Mouse (Mus musculus) CH12.LX (cell line): ENCODE measurements at regions not wholly inside any gene's neighbourhood (a gene's known extent, or its start where the extent isn't known, plus 50 kb on each side); places are given as distances from the start of the nearest gene placed in this dataset.

Experiments used
- DNase-seq: peaks from one replicate; pipeline ENCODE4 v3.0.0-alpha.2; 2013; ENCODE audit errors: extremely low read depth
- H3K27ac ChIP-seq: 2 replicates; pipeline ENCODE4 v1.5.1; 2012; ENCODE audit warnings: low read depth, mild to moderate bottlenecking, control low read depth, moderate library complexity; ENCODE audit not compliant: insufficient read depth
- H3K27me3 ChIP-seq: replicated peaks from 2 replicates; pipeline ENCODE3; 2012; ENCODE audit warnings: inconsistent platforms
- H3K36me3 ChIP-seq, 2 experiments: replicated peaks in 1 of 2; 2 replicates each; pipeline versions ENCODE3 to v1.6.1; 2012; ENCODE audit warnings: inconsistent platforms in 1 of 2, low read length in 1 of 2, mild to moderate bottlenecking in 1 of 2, mixed read lengths in 1 of 2, moderate library complexity in 1 of 2; ENCODE audit not compliant: control insufficient read depth in 1 of 2, insufficient read depth in 1 of 2
- H3K4me1 ChIP-seq, 2 experiments: 2 replicates each; pipeline ENCODE4 v1.6.1; 2012; ENCODE audit warnings: inconsistent platforms in 1 of 2, moderate library complexity in 1 of 2; ENCODE audit not compliant: insufficient read depth in 2 of 2, control insufficient read depth in 1 of 2
- H3K4me2 ChIP-seq: 2 replicates; pipeline ENCODE4 v1.6.1; 2012; ENCODE audit warnings: low read depth, mild to moderate bottlenecking, control low read depth; ENCODE audit not compliant: poor library complexity, insufficient read depth, severe bottlenecking
- H3K4me3 ChIP-seq, 3 experiments: fragments of 150-350 bp in 1 of 3; sonication (generic) in 1 of 3; replicated peaks in 1 of 3; 2 replicates each; pipeline versions ENCODE3 to v1.5.1; 2011 to 2012; ENCODE audit warnings: low read depth in 2 of 3, low read length in 2 of 3, mild to moderate bottlenecking in 2 of 3, moderate library complexity in 2 of 3, control low read depth in 1 of 3, improper control_type of control experiment in 1 of 3, inconsistent platforms in 1 of 3, mixed read lengths in 1 of 3; ENCODE audit not compliant: poor library complexity in 1 of 3
- H3K79me2 ChIP-seq: replicated peaks from 2 replicates; pipeline ENCODE4 v1.6.1; 2012; ENCODE audit warnings: mild to moderate bottlenecking, moderate library complexity; ENCODE audit not compliant: control insufficient read depth, poor library complexity, insufficient read depth, severe bottlenecking; ENCODE audit errors: extremely low read depth
- H3K9ac ChIP-seq: 2 replicates; pipeline ENCODE4 v1.6.1; 2012; ENCODE audit warnings: low read depth, mild to moderate bottlenecking, control low read depth, moderate library complexity; ENCODE audit not compliant: insufficient read depth
- H3K9me3 ChIP-seq: replicated peaks from 2 replicates; pipeline ENCODE3; 2012; ENCODE audit warnings: low read length, inconsistent platforms, mixed read lengths
- CTCF ChIP-seq, 2 experiments: IDR thresholded peaks in 1 of 2; conservative IDR thresholded peaks in 1 of 2; 2 replicates each; pipeline ENCODE4 v1.5.1; 2011 to 2012; ENCODE audit warnings: low read depth in 2 of 2, low read length in 2 of 2, improper control_type of control experiment in 1 of 2, inconsistent platforms in 1 of 2, mild to moderate bottlenecking in 1 of 2, moderate library complexity in 1 of 2
- EP300 ChIP-seq: IDR thresholded peaks from 2 replicates; pipeline ENCODE4 v1.6.1; 2011; ENCODE audit warnings: low read length, improper control_type of control experiment
- GABPA ChIP-seq: IDR thresholded peaks from 2 replicates; pipeline ENCODE4 v1.6.1; 2012; ENCODE audit warnings: low read depth, low read length, improper control_type of control experiment, inconsistent platforms; ENCODE audit not compliant: insufficient replicate concordance
- IRF4 ChIP-seq: IDR thresholded peaks from 2 replicates; pipeline ENCODE4 v1.6.1; 2014; ENCODE audit warnings: low read depth, mild to moderate bottlenecking, inconsistent platforms, low read length, improper control_type of control experiment
- MAFK ChIP-seq: IDR thresholded peaks from 2 replicates; pipeline ENCODE4 v1.6.1; 2011; ENCODE audit warnings: low read length, improper control_type of control experiment; ENCODE audit not compliant: insufficient replicate concordance
- MAX ChIP-seq: IDR thresholded peaks from 2 replicates; pipeline ENCODE4 v1.6.1; 2011; ENCODE audit warnings: low read length, improper control_type of control experiment
- MEF2A ChIP-seq: IDR thresholded peaks from 2 replicates; pipeline ENCODE4 v1.6.1; 2014; ENCODE audit warnings: low read depth, mild to moderate bottlenecking, inconsistent platforms, low read length, improper control_type of control experiment, borderline replicate concordance
- MXI1 ChIP-seq: IDR thresholded peaks from 2 replicates; pipeline ENCODE4 v1.6.1; 2011; ENCODE audit warnings: mild to moderate bottlenecking, low read depth, low read length, improper control_type of control experiment
- NELFE ChIP-seq: IDR thresholded peaks from 2 replicates; pipeline ENCODE4 v1.6.1; 2011; ENCODE audit warnings: low read depth, low read length, improper control_type of control experiment
- POLR2AphosphoS2 ChIP-seq: IDR thresholded peaks from 2 replicates; pipeline ENCODE4 v1.6.1; 2011; ENCODE audit warnings: low read depth, low read length, improper control_type of control experiment
- RAD21 ChIP-seq: IDR thresholded peaks from 2 replicates; pipeline ENCODE4 v1.6.1; 2011; ENCODE audit warnings: low read depth, mild to moderate bottlenecking, low read length, improper control_type of control experiment, moderate library complexity
- TCF12 ChIP-seq: IDR thresholded peaks from 2 replicates; pipeline ENCODE4 v1.6.1; 2014; ENCODE audit warnings: low read depth, mild to moderate bottlenecking, inconsistent platforms, low read length, improper control_type of control experiment
- USF2 ChIP-seq: conservative IDR thresholded peaks from 2 replicates; pipeline ENCODE4 v1.6.1; 2011; ENCODE audit warnings: low read depth, low read length, improper control_type of control experiment
- ZKSCAN1 ChIP-seq: IDR thresholded peaks from 2 replicates; pipeline ENCODE4 v1.6.1; 2012; ENCODE audit warnings: low read depth, inconsistent platforms, low read length, improper control_type of control experiment, borderline replicate concordance
- ZMIZ1 ChIP-seq: IDR thresholded peaks from 2 replicates; pipeline ENCODE4 v1.6.1; 2012; ENCODE audit warnings: low read depth, mild to moderate bottlenecking, inconsistent platforms, low read length, improper control_type of control experiment
- dilution Hi-C: fragments of 300-500 bp; cut with MboI; formaldehyde crosslinking; loops from 2 replicates; pipeline ENCODE4 v1.14.3; 2020; ENCODE audit warnings: low sequenced_read_pairs; ENCODE audit not compliant: extremely low pct_unique_long_range_greater_than_20kb, extremely low pct_ligation_motif_present
- in situ Hi-C: fragments of 300-500 bp; cut with MboI; formaldehyde crosslinking; loops from 3 replicates; pipeline ENCODE4 v1.14.3; 2019; ENCODE audit warnings: low sequenced_read_pairs, low pct_ligation_motif_present, low pct_unique_long_range_greater_than_20kb, mixed read lengths

DNA sequence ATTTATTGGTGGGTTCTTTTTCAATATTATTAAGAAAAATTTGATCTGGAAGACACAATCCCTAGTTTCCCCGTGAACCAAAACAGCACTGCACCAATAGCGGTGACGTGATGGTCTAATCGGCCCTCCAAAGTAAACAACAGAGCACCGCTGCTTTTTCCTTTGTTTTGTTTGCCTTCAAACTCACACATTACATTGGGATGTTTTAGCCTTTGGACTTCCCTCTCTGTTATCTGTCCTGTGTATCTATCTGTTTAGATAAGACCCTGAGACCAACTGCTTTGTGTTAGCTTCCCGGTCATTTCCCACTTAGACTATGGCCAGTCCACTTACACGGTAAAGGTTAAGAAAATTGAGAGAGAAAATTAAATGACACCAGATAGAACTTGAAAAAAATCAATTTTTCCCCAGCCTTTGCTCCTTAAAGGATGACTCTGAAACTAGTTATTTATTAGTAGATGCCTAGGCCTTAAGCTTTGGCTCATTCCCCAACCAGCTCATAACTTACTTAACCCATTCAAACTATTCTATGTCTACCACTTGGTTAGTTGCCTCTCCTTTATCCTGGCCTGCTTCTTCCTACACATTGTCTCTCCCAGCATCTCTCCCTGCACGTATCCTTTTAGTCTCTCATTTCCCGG is 257.0 kb upstream of the Lyplal1 start:
- Histone ChIP-seq H3K27me3 (no peaks in the 10 kb centered on the region), H3K9ac (no peak overlapping the region), H3K4me2 (no peak overlapping the region), H3K4me1 (no peaks in the 10 kb centered on the region), H3K79me2 (no peaks in the 10 kb centered on the region), H3K36me3 (no peaks in the 10 kb centered on the region), H3K4me3 (no peak overlapping the region), H3K9me3 (peaks cover 64% of the 10 kb centered on the region)
- in situ Hi-C loops: no loop called here
- DNase-seq: no peak
- dilution Hi-C loops: no loop called here
- no peak for TF ChIP-seq ZKSCAN1
- TF ChIP-seq, all 38 proteins: peak for 0
- no peak overlapping the region for H3K27ac ChIP-seq

DNA sequence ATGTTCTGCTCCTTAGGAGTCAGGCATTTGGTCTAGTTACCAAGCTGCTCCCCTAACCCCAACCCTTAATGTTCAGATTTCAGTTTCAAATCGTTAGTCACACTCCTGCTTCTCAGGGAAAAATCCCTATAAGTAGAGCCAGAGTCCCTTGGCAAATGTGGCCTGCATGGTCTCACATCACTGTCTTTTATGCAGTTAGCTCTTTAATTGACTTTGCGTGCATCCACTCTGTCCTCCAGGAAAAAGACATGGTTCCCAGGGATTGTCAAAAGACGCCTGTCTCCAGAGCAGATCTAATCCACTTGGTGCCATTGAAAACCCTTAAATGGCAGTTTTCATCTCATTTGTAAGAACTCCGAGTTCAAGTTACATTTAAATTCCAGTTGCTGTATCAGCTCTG is 256.3 kb upstream of the Lyplal1 start:
- no peak overlapping the region for H3K27ac ChIP-seq
- no peak overlapping the region for H3K4me2 ChIP-seq
- no peaks in the 10 kb centered on the region for H3K27me3 ChIP-seq
- H3K79me2 ChIP-seq: no peaks in the 10 kb centered on the region
- no peak for DNase-seq
- no peak overlapping the region for H3K9ac ChIP-seq
- no peaks in the 10 kb centered on the region for H3K36me3 ChIP-seq
- no peak overlapping the region for H3K4me3 ChIP-seq
- dilution Hi-C loops (no loop called here), in situ Hi-C loops (no loop called here)
- no peaks in the 10 kb centered on the region for H3K4me1 ChIP-seq
- H3K9me3 ChIP-seq: peaks cover 58% of the 10 kb centered on the region
- TF ChIP-seq RAD21: no peak

DNA sequence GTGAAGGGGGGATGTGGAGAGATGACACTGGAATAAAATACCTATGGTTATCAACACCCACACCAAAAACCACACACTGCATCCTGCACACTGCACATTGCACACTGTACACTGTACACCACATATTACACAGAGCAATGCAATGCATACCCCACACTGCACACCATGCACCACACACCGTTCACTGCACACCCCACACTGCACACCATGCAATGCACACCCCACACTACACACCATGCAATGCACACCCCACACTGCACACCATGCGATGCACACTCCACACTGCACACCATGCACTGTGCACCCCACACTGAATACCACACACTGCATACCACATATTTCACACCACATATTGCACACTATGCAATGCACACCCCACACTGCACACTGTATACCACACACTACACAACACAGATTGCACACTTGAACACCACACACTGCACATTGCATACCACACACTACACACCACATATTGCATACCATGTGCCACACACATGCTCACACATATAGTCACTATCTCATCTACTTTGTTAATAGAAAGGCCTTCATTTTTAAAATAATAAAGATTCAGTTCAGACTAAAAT is 255.8 kb upstream of the Lyplal1 start:
- dilution Hi-C loops: no loop called here
- Histone ChIP-seq H3K27ac (0 out of 2 replicates have a peak overlapping the region, but pooled peaks have one; percentile 4), H3K4me1 (no peaks in the 10 kb centered on the region), H3K36me3 (no peaks in the 10 kb centered on the region), H3K4me3 (no peak overlapping the region), H3K79me2 (no peaks in the 10 kb centered on the region), H3K27me3 (no peaks in the 10 kb centered on the region), H3K4me2 (no peak overlapping the region), H3K9me3 (peaks cover 56% of the 10 kb centered on the region), H3K9ac (no peak overlapping the region)
- DNase-seq: no peak
- TF ChIP-seq ZMIZ1 (no peak), IRF4 (no peak), RAD21 (no peak), NELFE (no peak), MXI1 (no peak), ZKSCAN1 (no peak), CTCF (conservative IDR thresholded peaks at IDR 0.05 in 1 of 2, IDR thresholded peaks at IDR 0.05 in 1 of 2; ENCODE audit: low read depth in 2 of 2, low read length in 2 of 2) (no peak), TCF12 (no peak), MEF2A (no peak), POLR2AphosphoS2 (no peak), MAX (no peak), MAFK (no peak), GABPA (no peak), USF2 (no peak), EP300 (no peak)
- in situ Hi-C loops: no loop called here
